Mouse (Mus musculus) kidney, adult 2 months (tissue): ENCODE data around the gene Fam81a.

Experiments
- CTCF ChIP-seq: fragments of 200-500 bp; conservative IDR thresholded peaks from 2 replicates; pipeline ENCODE4 v1.5.1; 2011; ENCODE audit warnings: low read depth, mild to moderate bottlenecking, control low read depth, low read length, moderate library complexity, mixed read lengths; ENCODE audit not compliant: insufficient read depth, insufficient read length
- POLR2A ChIP-seq: fragments of 200-500 bp; IDR thresholded peaks from one replicate; pipeline ENCODE4 v1.6.1; 2011; ENCODE audit warnings: low read depth, low read length, control low read depth

DNA sequence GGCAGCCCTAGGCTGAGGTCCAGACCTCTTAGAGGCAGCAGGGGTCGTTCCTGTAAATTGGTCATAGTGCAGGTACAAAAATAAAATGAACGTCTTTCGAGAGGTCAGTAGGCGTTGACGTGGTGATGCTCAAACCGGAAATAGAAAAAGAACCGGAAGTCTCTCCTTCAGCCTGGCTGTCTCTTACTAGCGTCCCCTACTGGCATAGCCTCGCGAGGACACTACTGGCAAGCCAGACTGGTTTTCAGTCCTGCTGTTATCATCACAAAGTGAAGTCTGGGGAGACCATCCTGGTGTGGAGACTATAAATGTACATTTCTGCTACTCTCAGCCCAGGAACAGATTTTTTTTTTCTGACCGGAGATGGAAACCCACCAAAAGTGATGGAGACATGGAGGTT lies 101.8 kb downstream of the Fam81a start:
- TF ChIP-seq POLR2A (no peak), CTCF (no peak)
